Mouse (Mus musculus): ENCODE measurements around the gene Plxnb2. TPM values are rescaled to one million over a fixed set of nuclear protein-coding genes. Genes with fewer than 3 reads are reported as not detected.

Gene Plxnb2
- total and polyA plus RNA-seq, 3 experiments, result 1.8 to 15.5 (median 9.9) TPM

- TF ChIP-seq GATA1 (IDR thresholded peaks at IDR 0.05; ENCODE audit: borderline replicate concordance, low read length), result no peak
- TF ChIP-seq POLR2AphosphoS5 (IDR thresholded peaks at IDR 0.05; ENCODE audit: insufficient replicate concordance, low read depth, low read length), result no peak
- no peak for TF ChIP-seq TAL1 (conservative IDR thresholded peaks at IDR 0.05; ENCODE audit: low read depth, low read length)
- TF ChIP-seq GATA2 (IDR thresholded peaks at IDR 0.05; ENCODE audit: borderline replicate concordance, low read depth, low read length), result no peak
- TF ChIP-seq CTCF (IDR thresholded peaks at IDR 0.05; ENCODE audit: low read depth, low read length), result no peak
- peaks cover 58% of the 10 kb centered on the region for H3K4me1 ChIP-seq (ENCODE audit: insufficient read depth, low read depth, low read length)
- no peak for ATAC-seq (ENCODE audit: extremely low read depth, insufficient number of reproducible peaks, low FRiP score, poor library complexity, severe bottlenecking)
- no peak for DNase-seq (ENCODE audit: low spot score)
- no peaks in the 10 kb centered on the region for H3K36me3 ChIP-seq (replicated peaks)
- peaks cover 41% of the 10 kb centered on the region for H3K27me3 ChIP-seq (ENCODE audit: insufficient read depth, low read length)
- H3K9me3 ChIP-seq (replicated peaks), result peaks cover 7% of the 10 kb centered on the region
- no peak overlapping the region for H3K4me3 ChIP-seq (ENCODE audit: low read depth, low read length)
These were observed 2.9 kb downstream of the Plxnb2 start for GRCm38 (mm10) chr15:89177576-89178259.

- peaks cover 58% of the 10 kb centered on the region for H3K4me1 ChIP-seq (ENCODE audit: insufficient read depth, low read depth, low read length)
- ATAC-seq (ENCODE audit: extremely low read depth, insufficient number of reproducible peaks, low FRiP score, poor library complexity, severe bottlenecking) (0 out of 2 replicates have a peak, but pooled peaks have one; percentile 41), DNase-seq (ENCODE audit: low spot score) (peak; percentile 39)
- peaks cover 7% of the 10 kb centered on the region for H3K9me3 ChIP-seq (replicated peaks)
- peaks cover 46% of the 10 kb centered on the region for H3K27me3 ChIP-seq (ENCODE audit: insufficient read depth, low read length)
- no peaks in the 10 kb centered on the region for H3K36me3 ChIP-seq (replicated peaks)
- H3K4me3 ChIP-seq (ENCODE audit: low read depth, low read length), result no peak overlapping the region
- TF ChIP-seq GATA1 (IDR thresholded peaks at IDR 0.05; ENCODE audit: borderline replicate concordance, low read length) (no peak), TAL1 (conservative IDR thresholded peaks at IDR 0.05; ENCODE audit: low read depth, low read length) (no peak), GATA2 (IDR thresholded peaks at IDR 0.05; ENCODE audit: borderline replicate concordance, low read depth, low read length) (no peak)
These were observed 3.5 kb downstream of the Plxnb2 start for GRCm38 (mm10) chr15:89177121-89177520.

- no peaks in the 10 kb centered on the region for H3K36me3 ChIP-seq (replicated peaks)
- ATAC-seq (ENCODE audit: extremely low read depth, insufficient number of reproducible peaks, low FRiP score, poor library complexity, severe bottlenecking) (no peak), DNase-seq (ENCODE audit: low spot score) (no peak)
- peaks cover 51% of the 10 kb centered on the region for H3K4me1 ChIP-seq (ENCODE audit: insufficient read depth, low read depth, low read length)
- no peak overlapping the region for H3K4me3 ChIP-seq (ENCODE audit: low read depth, low read length)
- H3K27me3 ChIP-seq (ENCODE audit: insufficient read depth, low read length), result peaks cover 46% of the 10 kb centered on the region
- H3K9me3 ChIP-seq (replicated peaks), result 0 out of 2 replicates have a peak, but pooled peaks cover 3% of the 10 kb centered on the region
- TF ChIP-seq TAL1 (conservative IDR thresholded peaks at IDR 0.05; ENCODE audit: low read depth, low read length), result no peak
- TF ChIP-seq POLR2AphosphoS5 (IDR thresholded peaks at IDR 0.05; ENCODE audit: insufficient replicate concordance, low read depth, low read length), result no peak
- no peak for TF ChIP-seq CTCF (IDR thresholded peaks at IDR 0.05; ENCODE audit: low read depth, low read length)
- TF ChIP-seq GATA1 (IDR thresholded peaks at IDR 0.05; ENCODE audit: borderline replicate concordance, low read length), result no peak
- TF ChIP-seq GATA2 (IDR thresholded peaks at IDR 0.05; ENCODE audit: borderline replicate concordance, low read depth, low read length), result no peak
These were observed 5.0 kb downstream of the Plxnb2 start for GRCm38 (mm10) chr15:89175411-89176155.

- no peak for DNase-seq (ENCODE audit: low spot score)
- Histone ChIP-seq H3K9me3 (replicated peaks) (no peaks in the 10 kb centered on the region), H3K27me3 (ENCODE audit: insufficient read depth, low read length) (peaks cover 40% of the 10 kb centered on the region), H3K4me3 (ENCODE audit: low read depth, low read length) (no peak overlapping the region), H3K36me3 (replicated peaks) (no peaks in the 10 kb centered on the region), H3K4me1 (ENCODE audit: insufficient read depth, low read depth, low read length) (peaks cover 48% of the 10 kb centered on the region)
- TF ChIP-seq POLR2AphosphoS5 (IDR thresholded peaks at IDR 0.05; ENCODE audit: insufficient replicate concordance, low read depth, low read length), result no peak
- TF ChIP-seq GATA2 (IDR thresholded peaks at IDR 0.05; ENCODE audit: borderline replicate concordance, low read depth, low read length), result no peak
- no peak for TF ChIP-seq GATA1 (IDR thresholded peaks at IDR 0.05; ENCODE audit: borderline replicate concordance, low read length)
- TF ChIP-seq CTCF (IDR thresholded peaks at IDR 0.05; ENCODE audit: low read depth, low read length), result no peak
- TF ChIP-seq TAL1 (conservative IDR thresholded peaks at IDR 0.05; ENCODE audit: low read depth, low read length), result no peak
- no peak for ATAC-seq (ENCODE audit: extremely low read depth, insufficient number of reproducible peaks, low FRiP score, poor library complexity, severe bottlenecking)
These were observed 5.7 kb downstream of the Plxnb2 start for GRCm38 (mm10) chr15:89174889-89175339.

- Histone ChIP-seq H3K36me3 (replicated peaks) (no peaks in the 10 kb centered on the region), H3K4me3 (ENCODE audit: low read depth, low read length) (peak overlapping the region; percentile 44; the same call in 1 of the 2 replicates), H3K27me3 (ENCODE audit: insufficient read depth, low read length) (peaks cover 40% of the 10 kb centered on the region), H3K4me1 (ENCODE audit: insufficient read depth, low read depth, low read length) (peaks cover 38% of the 10 kb centered on the region), H3K9me3 (replicated peaks) (no peaks in the 10 kb centered on the region)
- no peak for DNase-seq (ENCODE audit: low spot score)
- TF ChIP-seq CTCF (IDR thresholded peaks at IDR 0.05; ENCODE audit: low read depth, low read length) (no peak), GATA1 (IDR thresholded peaks at IDR 0.05; ENCODE audit: borderline replicate concordance, low read length) (no peak), TAL1 (conservative IDR thresholded peaks at IDR 0.05; ENCODE audit: low read depth, low read length) (no peak), GATA2 (IDR thresholded peaks at IDR 0.05; ENCODE audit: borderline replicate concordance, low read depth, low read length) (no peak), POLR2AphosphoS5 (IDR thresholded peaks at IDR 0.05; ENCODE audit: insufficient replicate concordance, low read depth, low read length) (no peak)
- no peak for ATAC-seq (ENCODE audit: extremely low read depth, insufficient number of reproducible peaks, low FRiP score, poor library complexity, severe bottlenecking)
These were observed 6.7 kb downstream of the Plxnb2 start for GRCm38 (mm10) chr15:89173906-89174214.
